In genomic region chr16:31066344-31067098, GRCm38 (mm10) we compare ENCODE assay signal across 8 mouse cellular contexts. TPM values are rescaled to one million over a fixed set of nuclear protein-coding genes. Genes with fewer than 3 reads are reported as not detected.
DNase-seq lines count a peak whose midpoint lies in the region; TF ChIP-seq lines count a peak whose summit lies in the region.

No protein-coding gene starts in this region.

- no peak for TF ChIP-seq POLR2A in bone marrow, adult 2 months (IDR thresholded peaks at IDR 0.05; ENCODE audit: borderline replicate concordance, control insufficient read depth, low read depth, low read length)
- no peak for TF ChIP-seq POLR2A in liver, adult 2 months (IDR thresholded peaks at IDR 0.05; ENCODE audit: extremely low read depth, insufficient read depth, low read length)

- peak; percentile 5 for DNase-seq in embryo, embryonic 10.5 days (ENCODE audit: low spot score)
- no peak for DNase-seq in embryo, embryonic 9.5 days (ENCODE audit: extremely low spot score)
- DNase-seq in heart, postnatal 36 days, result peak; percentile 47 to 62
- DNase-seq in liver, adult 2 months (ENCODE audit: extremely low read depth, low read depth, low spot score), result peak; percentile 48
- peak; percentile 68 for DNase-seq in skeletal muscle tissue, adult 2 months (ENCODE audit: low read depth, low spot score)
- DNase-seq in cerebellum, adult 9-10 months, result no peak
- DNase-seq in left cerebral cortex, adult 9 months (ENCODE audit: low spot score in 2 of 2), result no peak

- H3K79me2 ChIP-seq in liver, adult 2 months (ENCODE audit: control insufficient read depth, insufficient read depth, low read length), result peaks cover 17% of the 10 kb centered on the region; the same call in 1 of the 2 replicates

- H3K4me3 ChIP-seq in bone marrow, adult 2 months (replicated peaks; ENCODE audit: control insufficient read depth, low read depth, low read length), result peak overlapping the region; percentile 4
- no peak overlapping the region for H3K4me3 ChIP-seq in liver, adult 2 months (ENCODE audit: insufficient read depth, low read depth, low read length)

- H3K36me3 ChIP-seq in liver, adult 2 months (ENCODE audit: control insufficient read depth, insufficient read depth, low read length), result no peaks in the 10 kb centered on the region

- no peak overlapping the region for H3K9ac ChIP-seq in liver, adult 2 months (ENCODE audit: low read depth, low read length)

- no peak for TF ChIP-seq CTCF in bone marrow, adult 2 months (IDR thresholded peaks at IDR 0.05; ENCODE audit: control insufficient read depth, insufficient read depth, low read length)
- no peak for TF ChIP-seq CTCF in liver, adult 2 months (IDR thresholded peaks at IDR 0.05; ENCODE audit: low read depth, low read length)

- H3K27ac ChIP-seq in bone marrow, adult 2 months (ENCODE audit: control insufficient read depth, insufficient read depth, low read depth, low read length, poor library complexity), result peak overlapping the region; percentile 86
- H3K27ac ChIP-seq in liver, adult 2 months (replicated peaks; ENCODE audit: insufficient read depth, low read depth, low read length), result peak overlapping the region; percentile 77

- 11% methylated on average over 15 of the region's 15 CpGs for WGBS in bone marrow, adult 2 months
- WGBS in liver, adult 2 months, result 70% methylated on average over 15 of the region's 15 CpGs

- peaks cover 16% of the 10 kb centered on the region for H3K4me1 ChIP-seq in bone marrow, adult 2 months (ENCODE audit: control insufficient read depth, insufficient read depth, low read length)
- peaks cover 8% of the 10 kb centered on the region; the same call in 1 of the 2 replicates for H3K4me1 ChIP-seq in liver, adult 2 months (ENCODE audit: control insufficient read depth, insufficient read depth, low read length)

- intact Hi-C loops in heart, postnatal 36 days (cut with DNase I), result loop anchor here (2.0 to 10.0 kb wide), 3 partner anchors 38 to 272 kb away; no protein-coding TSS in a partner anchor

- no peaks in the 10 kb centered on the region for H3K27me3 ChIP-seq in liver, adult 2 months (ENCODE audit: control insufficient read depth, insufficient read depth, low read length)

RNA-seq across cellular contexts. Expression of gene Xxylt1, which starts 14.7 kb away (rescaled TPM):
- polyA plus RNA-seq in bone marrow, adult 2 months (2011; ENCODE audit: insufficient read depth, insufficient read length, low replicate concordance, missing spikeins), result 1.7 and 2.7 TPM in 2 replicates
- total RNA-seq in heart, postnatal 36 days (2021), result 10 to 100 TPM; 11.6 to 12.5 TPM
- total RNA-seq in liver, adult 2 months (2014; rRNA removed), result 1.1 and 1.7 TPM in 2 replicates
- 2.1 TPM in 2 replicates for polyA plus RNA-seq in liver, adult 2 months (2012; rRNA removed)

Comparison
In these comparisons a context has a peak if more than half of its experiments do, and no peak if none do; other contexts are left out.
1. DNase-seq: peak in embryo, embryonic 10.5 days (single experiment), heart, postnatal 36 days (2 of 2), liver, adult 2 months (single experiment) and skeletal muscle tissue, adult 2 months (single experiment); none in embryo, embryonic 9.5 days (single experiment), cerebellum, adult 9-10 months (single experiment) and left cerebral cortex, adult 9 months (0 of 2).